Mouse (Mus musculus) MEL (cell line): ENCODE results near the gene Mip. TPM values are rescaled to one million over a fixed set of nuclear protein-coding genes. Genes with fewer than 3 reads are reported as not detected.
"Not testable (repeated sequence)": the region's sequence is repeated elsewhere in the genome, so short reads cannot be mapped to it uniquely, and the experiment has no call there.

Experiments
- DNase-seq: peaks from one replicate; pipeline ENCODE4 v3.0.0; 2011; ENCODE audit warnings: low read depth, low spot score
- H3K27ac ChIP-seq: 2 replicates; pipeline ENCODE4 v1.5.1; 2012; ENCODE audit warnings: low read depth, mild to moderate bottlenecking, control low read depth, low read length, moderate library complexity; ENCODE audit not compliant: control insufficient read depth
- H3K27me3 ChIP-seq, 2 experiments: fragments of 150-350 bp in 1 of 2; sonication (generic) in 1 of 2; 2 replicates each; pipeline ENCODE4 v1.6.1; 2012; ENCODE audit warnings: low read length in 2 of 2, mild to moderate bottlenecking in 2 of 2, improper control_type of control experiment in 1 of 2, moderate library complexity in 1 of 2; ENCODE audit not compliant: insufficient read depth in 2 of 2, control insufficient read depth in 1 of 2
- H3K36me3 ChIP-seq, 2 experiments: 2 replicates each; pipeline ENCODE4 v1.6.1; 2012 to 2014; ENCODE audit warnings: low read length in 2 of 2, improper control_type of control experiment in 1 of 2, inconsistent platforms in 1 of 2, mild to moderate bottlenecking in 1 of 2; ENCODE audit not compliant: insufficient read depth in 2 of 2, control insufficient read depth in 1 of 2
- H3K4me1 ChIP-seq, 2 experiments: fragments of 150-350 bp in 1 of 2; sonication (generic) in 1 of 2; 2 replicates each; pipeline ENCODE4 v1.6.1; 2012; ENCODE audit warnings: low read length in 2 of 2, improper control_type of control experiment in 1 of 2, mild to moderate bottlenecking in 1 of 2; ENCODE audit not compliant: insufficient read depth in 2 of 2, control insufficient read depth in 1 of 2
- H3K4me3 ChIP-seq, 2 experiments: fragments of 150-350 bp in 1 of 2; sonication (generic) in 1 of 2; 2 replicates each; pipeline ENCODE4 v1.5.1; 2012; ENCODE audit warnings: low read depth in 2 of 2, low read length in 2 of 2, mild to moderate bottlenecking in 2 of 2, moderate library complexity in 2 of 2, control low read depth in 1 of 2, improper control_type of control experiment in 1 of 2; ENCODE audit not compliant: control insufficient read depth in 1 of 2, insufficient read depth in 1 of 2
- H3K79me2 ChIP-seq: 2 replicates; pipeline ENCODE4 v1.6.1; 2012; ENCODE audit warnings: mild to moderate bottlenecking, low read length, moderate library complexity; ENCODE audit not compliant: control insufficient read depth, poor library complexity, insufficient read depth
- H3K9ac ChIP-seq: 2 replicates; pipeline ENCODE4 v1.6.1; 2012; ENCODE audit warnings: low read depth, mild to moderate bottlenecking, control low read depth, low read length, moderate library complexity; ENCODE audit not compliant: control insufficient read depth, poor library complexity, severe bottlenecking
- H3K9me3 ChIP-seq: fragments of 150-350 bp; sonication (generic); replicated peaks from 2 replicates; pipeline ENCODE4 v1.6.1; 2012; ENCODE audit warnings: mild to moderate bottlenecking, low read length, improper control_type of control experiment, moderate library complexity; ENCODE audit not compliant: insufficient read depth
- CTCF ChIP-seq, 3 experiments: IDR thresholded peaks in 2 of 3; conservative IDR thresholded peaks in 1 of 3; 2 replicates each; pipeline ENCODE4 v1.5.1; 2011 to 2012; ENCODE audit warnings: low read length in 3 of 3, low read depth in 2 of 3, mild to moderate bottlenecking in 2 of 3, improper control_type of control experiment in 1 of 3, inconsistent platforms in 1 of 3, mixed read lengths in 1 of 3, moderate library complexity in 1 of 3; ENCODE audit not compliant: control insufficient read depth in 1 of 3, insufficient read depth in 1 of 3, poor library complexity in 1 of 3, severe bottlenecking in 1 of 3
- NELFE ChIP-seq: IDR thresholded peaks from 2 replicates; pipeline ENCODE4 v1.6.1; 2011; ENCODE audit warnings: low read depth, low read length, improper control_type of control experiment
- RAD21 ChIP-seq: IDR thresholded peaks from 2 replicates; pipeline ENCODE4 v1.6.1; 2011; ENCODE audit warnings: mild to moderate bottlenecking, low read depth, low read length, improper control_type of control experiment
- SMC3 ChIP-seq: IDR thresholded peaks from 2 replicates; pipeline ENCODE4 v1.6.1; 2011; ENCODE audit warnings: low read depth, low read length, improper control_type of control experiment
- TBP ChIP-seq: IDR thresholded peaks from 2 replicates; pipeline ENCODE4 v1.8.0; 2011; ENCODE audit warnings: low read depth, low read length, improper control_type of control experiment
- USF1 ChIP-seq: IDR thresholded peaks from 2 replicates; pipeline ENCODE4 v1.6.1; 2014; ENCODE audit warnings: low read depth, mild to moderate bottlenecking, inconsistent platforms, low read length, improper control_type of control experiment, moderate library complexity
- USF2 ChIP-seq, 2 experiments: IDR thresholded peaks; 2 replicates each; pipeline ENCODE4 v1.6.1; 2011 to 2012; ENCODE audit warnings: improper control_type of control experiment in 2 of 2, low read length in 2 of 2, borderline replicate concordance in 1 of 2, inconsistent platforms in 1 of 2, low read depth in 1 of 2, mild to moderate bottlenecking in 1 of 2; ENCODE audit not compliant: insufficient read depth in 1 of 2
- ZNF384 ChIP-seq: IDR thresholded peaks from 2 replicates; pipeline ENCODE4 v1.6.1; 2012; ENCODE audit warnings: low read depth, mild to moderate bottlenecking, inconsistent platforms, low read length, improper control_type of control experiment
- polyA plus RNA-seq, 2 experiments: library from polyadenylated mRNA; stranded (reverse) in 1 of 2; unstranded in 1 of 2; fragments of >175 nt in 1 of 2; fragments of >200 nt in 1 of 2; gene quantifications; 2 replicates each; pipeline versions ENCODE4 v1.2.1 to v1.2.4; 2012; ENCODE audit warnings: low replicate concordance in 2 of 2, low read depth in 1 of 2; ENCODE audit not compliant: insufficient read length in 2 of 2, insufficient read depth in 1 of 2, missing spikeins in 1 of 2
- total RNA-seq: library from RNA; depleted of rRNA; stranded (reverse); fragments of 300-350 nt; gene quantifications from 2 replicates; pipeline ENCODE4 v1.2.3, GENCODE M21; 2012

Mip gene
- total and polyA plus RNA-seq, 3 experiments: 0.04 TPM; not detected in 2

DNA sequence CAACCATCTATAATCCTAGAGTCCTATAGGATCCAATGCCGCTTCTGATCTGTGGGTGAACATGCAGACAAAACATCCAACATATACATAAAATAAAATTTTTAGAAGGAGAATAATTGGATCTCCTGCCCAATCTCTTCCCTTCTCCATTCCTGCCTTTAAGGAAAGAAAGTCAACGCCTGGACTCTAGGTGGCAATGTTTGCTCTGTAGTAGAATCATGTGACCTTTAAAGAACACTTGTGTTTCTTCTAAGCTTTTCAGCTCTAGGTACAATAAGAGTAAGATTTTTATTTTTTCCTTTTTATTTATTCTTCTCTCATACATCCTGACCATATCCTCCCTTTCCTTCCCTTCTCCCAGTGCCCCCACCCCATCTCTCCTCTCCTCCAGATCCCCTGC, 46.2 kb downstream of the Mip start:
- no peak overlapping the region for H3K9ac ChIP-seq
- no peaks in the 10 kb centered on the region; a peak in 2 of 4 replicates for H3K36me3 ChIP-seq
- H3K79me2 ChIP-seq: no peaks in the 10 kb centered on the region; the same call in 1 of the 2 replicates
- no peak overlapping the region for H3K4me3 ChIP-seq
- H3K27me3 ChIP-seq: no peaks in the 10 kb centered on the region
- DNase-seq: peak; percentile 45
- no peak overlapping the region for H3K27ac ChIP-seq
- H3K9me3 ChIP-seq: no peaks in the 10 kb centered on the region
- peaks cover 0 to 4% of the 10 kb centered on the region in 2 experiments; a peak in 2 of 4 replicates for H3K4me1 ChIP-seq
- peak; percentile 90 for TF ChIP-seq USF1
- TF ChIP-seq USF2 (IDR thresholded peaks at IDR 0.05; ENCODE audit: borderline replicate concordance in 1 of 2, insufficient read depth in 1 of 2, low read depth in 1 of 2, low read length in 2 of 2): peak in 1 of 2 experiments; percentile 59; a peak in 1 of 4 replicates
- no peak for TF ChIP-seq NELFE
- peak in 1 of 3 experiments; percentile 58; a peak in 2 of 6 replicates for TF ChIP-seq CTCF (IDR thresholded peaks at IDR 0.05 in 2 of 3, conservative IDR thresholded peaks at IDR 0.05 in 1 of 3; ENCODE audit: control insufficient read depth in 1 of 3, insufficient read depth in 1 of 3, low read depth in 2 of 3, low read length in 3 of 3, poor library complexity in 1 of 3, severe bottlenecking in 1 of 3)
- TF ChIP-seq RAD21: peak; percentile 40
- peak; percentile 28 for TF ChIP-seq SMC3

- H3K9me3 ChIP-seq, H3K27ac ChIP-seq, H3K79me2 ChIP-seq, H3K9ac ChIP-seq, H3K4me3 ChIP-seq, H3K27me3 ChIP-seq, H3K36me3 ChIP-seq, H3K4me1 ChIP-seq: not testable (repeated sequence)
- TF ChIP-seq CTCF (IDR thresholded peaks at IDR 0.05 in 2 of 3, conservative IDR thresholded peaks at IDR 0.05 in 1 of 3; ENCODE audit: control insufficient read depth in 1 of 3, insufficient read depth in 1 of 3, low read depth in 2 of 3, low read length in 3 of 3, poor library complexity in 1 of 3, severe bottlenecking in 1 of 3) (peak in 1 of 3 experiments; percentile 0; a peak in 1 of 6 replicates), ZNF384 (peak; percentile 81), TBP (peak; percentile 89)
- peak; percentile 39 for DNase-seq
These were observed 47.3 kb downstream of the Mip start for GRCm38 (mm10) chr10:128272819-128273439.

DNA sequence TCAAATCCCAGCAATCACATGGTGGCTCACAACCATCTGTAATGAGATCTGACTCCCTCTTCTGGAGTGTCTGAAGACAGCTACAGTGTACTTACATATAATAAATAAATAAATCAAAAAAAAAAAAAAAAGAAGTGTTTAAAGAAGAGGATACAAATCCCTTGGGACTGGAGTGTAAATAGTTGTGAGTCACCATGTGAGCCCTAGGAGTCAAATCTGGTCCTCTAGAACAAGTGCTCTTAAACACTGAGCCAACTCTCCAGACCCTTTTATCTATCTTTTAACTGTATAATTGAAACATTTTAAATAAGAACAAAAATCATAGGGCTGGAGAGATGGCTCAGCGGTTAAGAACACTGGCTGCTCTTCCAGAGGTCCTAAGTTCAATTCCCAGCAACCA, 49.7 kb downstream of the Mip start:
- H3K4me1 ChIP-seq, H3K27ac ChIP-seq, H3K9ac ChIP-seq, DNase-seq, H3K27me3 ChIP-seq, H3K36me3 ChIP-seq, H3K9me3 ChIP-seq, H3K79me2 ChIP-seq, H3K4me3 ChIP-seq: not testable (repeated sequence)
